ENCODE assay signal across 23 mouse cellular contexts in the genomic region with DNA sequence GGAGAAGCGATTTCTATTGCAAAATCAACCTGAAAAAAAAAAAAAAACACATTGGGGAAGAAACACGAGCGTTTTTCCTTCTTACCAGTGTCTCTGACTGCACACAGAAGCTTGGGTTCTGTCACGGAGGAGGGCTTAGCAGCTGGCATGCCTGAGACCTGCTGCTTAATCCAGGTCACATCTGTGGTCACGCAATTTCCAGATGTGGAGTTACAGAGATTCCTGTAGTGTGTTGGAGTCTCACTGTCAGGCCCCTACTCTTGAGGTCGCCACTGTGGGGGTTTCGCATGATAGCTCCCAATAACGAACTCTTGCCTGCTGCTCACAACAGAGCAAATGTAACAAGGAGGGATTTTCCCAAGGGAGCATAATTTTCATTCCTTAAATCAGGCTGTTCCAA. TPM values are rescaled to one million over a fixed set of nuclear protein-coding genes. Genes with fewer than 3 reads are reported as not detected.
"Had no signal": no experiment of that assay in that cellular context is flagged by ENCODE, and none has a peak within 500 bp of the region (broad histone marks: within the 10 kb centered on the region; RNA-seq: fewer than 3 reads in every experiment).

No protein-coding gene starts in this region.

- H3K9me3 ChIP-seq: limb, embryonic 12.5 days; limb, embryonic 15.5 days; midbrain, embryonic 15.5 days; neural tube, embryonic 13.5 days had no signal

- H3K27ac ChIP-seq: limb, embryonic 12.5 days; limb, embryonic 15.5 days; liver, embryonic 14.5 days; macrophage; midbrain, embryonic 15.5 days; neural tube, embryonic 13.5 days; stomach, postnatal 0 days had no signal

- H3K9ac ChIP-seq: limb, embryonic 12.5 days; limb, embryonic 15.5 days; liver, embryonic 14.5 days; liver, postnatal 0 days; lung, embryonic 14.5 days; midbrain, embryonic 15.5 days; neural tube, embryonic 13.5 days had no signal

- H3K4me2 ChIP-seq: limb, embryonic 12.5 days; limb, embryonic 15.5 days; liver, embryonic 11.5 days; lung, embryonic 14.5 days; midbrain, embryonic 11.5 days; midbrain, embryonic 15.5 days; neural tube, embryonic 13.5 days had no signal

- H3K4me3 ChIP-seq: limb, embryonic 12.5 days; limb, embryonic 15.5 days; midbrain, embryonic 15.5 days; neural tube, embryonic 13.5 days had no signal

- H3K36me3 ChIP-seq: limb, embryonic 12.5 days; limb, embryonic 15.5 days; midbrain, embryonic 15.5 days; neural tube, embryonic 13.5 days had no signal

- ATAC-seq: liver, postnatal 0 days; lung, postnatal 0 days; midbrain, embryonic 15.5 days had no signal

- DNase-seq: kidney, adult 9 months; kidney, postnatal 14 days; kidney, postnatal 4 days; liver, postnatal 0 days; lung, embryonic 14.5 days; right cerebral cortex, adult 18-20 months; right cerebral cortex, postnatal 14 days; right cerebral cortex, postnatal 4 days; thymus, adult 2 months; thymus, postnatal 14 days; thymus, postnatal 4 days had no signal

RNA-seq across cellular contexts. Expression of gene Tspear, which starts 2.2 kb away (rescaled TPM):
- polyA plus RNA-seq: macrophage had no signal

RNA-seq across cellular contexts. Expression of gene Gm19402, which starts 6.4 kb away (rescaled TPM):
- polyA plus RNA-seq: kidney, embryonic 16.5 days; limb, embryonic 12.5 days; limb, embryonic 15.5 days; liver, embryonic 11.5 days; liver, embryonic 14.5 days; liver, postnatal 0 days; lung, embryonic 14.5 days; lung, postnatal 0 days; macrophage; midbrain, embryonic 11.5 days; midbrain, embryonic 15.5 days; neural tube, embryonic 13.5 days; stomach, embryonic 14.5 days; stomach, postnatal 0 days; thymus, adult 2 months had no signal

RNA-seq across cellular contexts. Expression of gene Gm9508, which starts 12.9 kb away (rescaled TPM):
- polyA plus RNA-seq: kidney, embryonic 16.5 days; limb, embryonic 12.5 days; limb, embryonic 15.5 days; liver, embryonic 11.5 days; liver, embryonic 14.5 days; liver, postnatal 0 days; lung, embryonic 14.5 days; lung, postnatal 0 days; macrophage; midbrain, embryonic 11.5 days; midbrain, embryonic 15.5 days; neural tube, embryonic 13.5 days; stomach, embryonic 14.5 days; stomach, postnatal 0 days; thymus, adult 2 months had no signal

RNA-seq across cellular contexts. Expression of gene Gm10272, which starts 22.2 kb away (rescaled TPM):
- polyA plus RNA-seq: kidney, embryonic 16.5 days; limb, embryonic 12.5 days; limb, embryonic 15.5 days; liver, embryonic 11.5 days; liver, embryonic 14.5 days; liver, postnatal 0 days; lung, embryonic 14.5 days; lung, postnatal 0 days; macrophage; midbrain, embryonic 11.5 days; midbrain, embryonic 15.5 days; neural tube, embryonic 13.5 days; stomach, embryonic 14.5 days; stomach, postnatal 0 days; thymus, adult 2 months had no signal

RNA-seq across cellular contexts. Expression of gene Gm10024, which starts 27.1 kb away (rescaled TPM):
- polyA plus RNA-seq: kidney, embryonic 16.5 days; limb, embryonic 12.5 days; liver, embryonic 11.5 days; liver, embryonic 14.5 days; liver, postnatal 0 days; lung, embryonic 14.5 days; lung, postnatal 0 days; macrophage; midbrain, embryonic 11.5 days; midbrain, embryonic 15.5 days; neural tube, embryonic 13.5 days; stomach, embryonic 14.5 days; thymus, adult 2 months had no signal
